Mouse (Mus musculus) ovary, adult 2 months (tissue): Measurements from ENCODE around the gene Cyp2u1. TPM values are rescaled to one million over a fixed set of nuclear protein-coding genes. Genes with fewer than 3 reads are reported as not detected.

Source experiments
- polyA plus RNA-seq: library from polyadenylated mRNA; depleted of rRNA; stranded (reverse); fragments of >200 nt; gene quantifications from 2 replicates; pipeline ENCODE4 v1.2.3, GENCODE M21; 2012; rRNA removed

Gene Cyp2u1
- 5.5 and 6.9 TPM in 2 replicates for polyA plus RNA-seq

DNA sequence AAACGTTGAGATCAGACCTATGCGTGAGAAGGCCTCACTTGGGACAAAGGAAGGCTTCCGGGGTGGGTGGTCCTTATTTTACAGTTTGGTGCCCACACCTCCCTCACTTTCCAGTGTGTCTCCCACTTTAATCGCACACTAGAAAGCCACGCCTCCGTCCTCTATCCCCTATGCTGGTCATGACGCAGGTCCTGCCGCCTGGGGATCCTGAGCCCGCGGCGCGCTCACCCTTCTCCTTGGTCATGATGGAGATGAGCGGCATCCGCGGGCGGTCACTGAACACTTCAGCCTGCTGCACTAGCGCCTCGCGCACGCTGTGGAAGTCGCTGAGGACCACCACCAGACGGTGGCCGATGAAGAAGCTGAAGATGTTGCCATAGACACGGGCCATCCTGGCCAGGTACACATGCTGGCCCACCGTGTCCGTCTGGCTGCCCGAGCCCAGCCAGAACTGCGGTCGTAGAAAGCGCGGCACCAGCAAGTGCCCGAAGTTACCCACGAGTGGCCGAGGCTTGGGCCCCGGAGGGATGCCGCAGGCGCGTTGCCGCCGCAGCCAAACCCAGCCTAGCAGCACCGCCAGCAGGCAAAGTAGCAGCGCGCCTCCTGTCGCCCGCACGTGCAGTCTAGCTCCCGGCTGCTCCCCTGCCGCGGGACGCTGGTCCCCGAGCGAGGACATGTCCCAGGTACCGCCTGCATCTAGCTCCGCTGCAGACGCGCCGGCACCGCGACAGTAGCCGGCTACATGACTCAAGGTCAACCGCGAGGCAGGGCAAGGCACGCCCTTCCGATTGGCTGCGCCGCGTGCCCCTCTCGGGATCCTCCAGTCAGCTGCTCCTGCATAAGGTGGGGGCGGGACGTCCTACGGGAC is at the start of gene Cyp2u1:
Gene Cyp2u1, minus strand, starts transcription at position 776 of the 868 bp plus-strand sequence.

DNA sequence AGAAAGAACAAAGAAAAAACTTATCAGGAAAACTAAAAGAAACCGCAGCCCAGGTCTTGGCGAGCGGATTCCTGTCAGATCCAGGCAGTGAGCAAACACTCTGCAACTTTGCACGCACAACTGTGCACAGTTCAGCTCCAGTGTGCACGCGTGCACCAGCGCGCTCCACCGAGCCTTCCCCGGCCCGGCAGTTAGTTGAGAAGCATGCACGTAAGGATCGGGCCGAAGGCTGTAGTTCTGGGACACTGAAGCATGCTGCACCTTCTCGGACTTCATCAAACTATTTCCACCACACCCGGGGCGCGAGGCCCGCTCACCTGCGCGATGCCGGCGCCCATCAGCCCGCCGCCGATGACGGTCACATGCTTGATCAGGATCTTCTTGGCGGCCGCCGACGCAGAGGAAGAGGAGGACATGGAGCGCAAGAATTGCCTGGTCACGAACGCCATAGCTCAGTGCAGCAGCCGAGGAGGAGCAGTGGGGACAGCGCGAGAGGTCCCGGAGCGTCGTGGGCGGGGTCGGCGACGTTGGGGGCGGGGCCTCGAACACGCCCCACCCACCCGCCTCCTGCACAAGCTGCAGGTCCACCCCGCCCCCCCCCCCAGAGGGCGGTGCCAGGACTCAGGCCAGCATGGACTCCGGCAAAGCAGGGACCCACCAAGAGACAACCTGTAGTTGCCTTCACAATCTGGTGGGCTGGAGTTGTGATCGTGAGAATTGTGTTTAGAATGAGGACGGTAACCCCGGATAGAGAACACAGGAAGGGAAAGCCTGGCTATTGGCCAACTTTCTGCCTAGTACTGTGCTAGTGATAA is 31.3 kb downstream of the Cyp2u1 start, which contains the start of gene Hadh:
Gene Hadh, minus strand, starts transcription at position 543 of the 815 bp plus-strand sequence.

Other genes with a start within 250 kb of the Cyp2u1 start
- 3.9 and 5.3 TPM in 2 replicates for gene Lef1, start 192.8 kb downstream of the Cyp2u1 start, polyA plus RNA-seq
- gene Hadh, start 31.1 kb downstream of the Cyp2u1 start, polyA plus RNA-seq, result 121 and 122 TPM in 2 replicates
- gene Sgms2, start 188.2 kb upstream of the Cyp2u1 start, polyA plus RNA-seq, result 6.1 and 6.8 TPM in 2 replicates